Mouse (Mus musculus) embryonic fibroblast, embryonic 13.5 days (primary cell): ENCODE measurements around the gene Vsig10l.

Experiments
- CTCF ChIP-seq: IDR thresholded peaks from 2 replicates; pipeline ENCODE4 v1.5.1; 2011; ENCODE audit warnings: mild to moderate bottlenecking, control low read depth, low read length, moderate library complexity, borderline replicate concordance; ENCODE audit not compliant: insufficient read depth
- POLR2A ChIP-seq: IDR thresholded peaks from 2 replicates; pipeline ENCODE4 v1.6.1; 2011; ENCODE audit warnings: low read depth, mild to moderate bottlenecking, control low read depth, low read length, moderate library complexity

DNA sequence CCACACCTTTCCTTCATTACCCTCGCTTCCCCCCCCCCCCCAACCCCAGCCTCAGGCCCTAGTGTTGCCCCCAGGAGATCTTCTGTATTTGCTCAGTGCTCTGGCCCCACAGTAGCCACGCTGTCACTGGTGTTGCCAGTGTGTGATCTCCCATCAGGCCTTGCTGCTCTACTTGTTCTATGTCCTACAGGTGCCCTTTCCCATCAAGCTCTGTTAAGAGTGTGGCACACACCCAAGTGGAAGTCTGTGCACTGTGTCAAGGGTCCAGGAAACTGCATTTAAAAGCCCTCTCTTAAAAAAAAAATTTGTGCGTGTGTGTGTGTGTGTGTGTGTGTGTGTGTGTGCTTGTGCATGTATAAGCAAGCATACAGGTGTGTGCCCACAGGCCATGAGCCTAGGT, 14.7 kb upstream of the Vsig10l start:
- no peak for TF ChIP-seq CTCF
- no peak for TF ChIP-seq POLR2A
